Mouse (Mus musculus): ENCODE results near the gene Ctdsp1.

Gene Ctdsp1

GRCm38 (mm10) chr1:74390924-74391748 lies at the start of gene Ctdsp1:
TSS of gene Ctdsp1 (plus strand) at chr1:74391509.
- peak; percentile 87 for DNase-seq (ENCODE audit: low read depth, low spot score)

- DNase-seq (ENCODE audit: low read depth, low spot score) = no peak
Observed at GRCm38 (mm10) chr1:74341898-74342297, 49.4 kb upstream of the Ctdsp1 start.

DNA sequence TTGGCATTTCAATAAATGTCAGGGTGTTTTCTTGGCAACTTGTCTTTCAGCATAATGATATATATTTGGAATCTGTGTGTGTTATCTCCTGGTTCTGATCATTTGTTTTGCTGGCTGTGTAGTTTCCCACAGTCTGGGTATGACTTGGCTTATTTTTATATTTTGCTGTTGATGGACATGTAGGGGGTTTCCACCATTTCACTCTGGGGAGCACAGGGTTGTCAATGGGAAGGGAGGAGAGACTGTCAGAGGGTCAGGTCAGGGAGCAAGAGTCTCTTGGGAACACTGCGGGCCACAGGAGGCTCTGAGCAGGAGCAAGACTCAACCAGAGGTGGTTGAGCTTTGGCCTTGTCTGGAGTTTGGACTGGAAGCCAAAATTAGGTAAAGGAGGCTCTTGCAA lies 49.0 kb upstream of the Ctdsp1 start:
- DNase-seq (ENCODE audit: low read depth, low spot score) = no peak

GRCm38 (mm10) chr1:74343161-74343560 lies 48.1 kb upstream of the Ctdsp1 start:
- no peak for DNase-seq (ENCODE audit: low read depth, low spot score)

DNA sequence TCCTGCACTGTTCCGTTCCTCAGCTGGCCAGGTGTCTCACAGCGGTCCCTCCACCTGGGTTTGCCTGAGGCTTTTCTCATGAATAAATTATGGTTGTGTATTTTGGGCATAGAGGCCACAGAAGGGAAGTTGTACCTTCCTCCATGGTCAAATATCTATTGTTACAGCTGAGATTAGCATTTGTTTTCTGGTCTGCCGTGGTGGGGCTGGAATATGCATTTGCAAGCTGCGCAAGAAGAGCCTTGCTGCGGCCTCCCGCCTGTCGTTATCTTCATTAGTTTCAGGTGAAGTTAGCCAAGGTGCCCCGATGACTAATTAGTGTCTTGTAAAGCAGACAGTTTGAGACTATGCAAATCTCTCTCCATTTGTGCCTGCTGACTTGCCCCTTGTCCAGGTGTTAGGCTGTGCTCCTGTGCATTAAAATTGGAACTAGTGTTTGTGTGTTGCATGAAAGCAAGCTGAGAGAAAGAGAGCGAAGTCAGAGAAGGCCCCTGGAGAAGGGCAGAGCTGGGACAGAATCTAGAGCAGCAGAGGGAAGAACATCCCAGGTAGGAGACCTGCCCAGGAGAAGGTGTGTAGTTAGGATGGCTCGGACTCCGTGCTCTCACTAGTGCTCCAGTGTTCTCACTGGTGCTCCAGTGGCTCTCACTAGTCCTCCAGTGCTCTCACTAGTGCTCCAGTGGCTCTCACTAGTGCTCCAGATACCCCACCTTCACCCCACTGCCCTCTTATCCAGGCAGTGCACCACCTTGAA lies 47.0 kb upstream of the Ctdsp1 start:
- DNase-seq (ENCODE audit: low read depth, low spot score) = no peak

- DNase-seq (ENCODE audit: low read depth, low spot score) = no peak
Observed at GRCm38 (mm10) chr1:74351185-74351769, 40.0 kb upstream of the Ctdsp1 start.

DNA sequence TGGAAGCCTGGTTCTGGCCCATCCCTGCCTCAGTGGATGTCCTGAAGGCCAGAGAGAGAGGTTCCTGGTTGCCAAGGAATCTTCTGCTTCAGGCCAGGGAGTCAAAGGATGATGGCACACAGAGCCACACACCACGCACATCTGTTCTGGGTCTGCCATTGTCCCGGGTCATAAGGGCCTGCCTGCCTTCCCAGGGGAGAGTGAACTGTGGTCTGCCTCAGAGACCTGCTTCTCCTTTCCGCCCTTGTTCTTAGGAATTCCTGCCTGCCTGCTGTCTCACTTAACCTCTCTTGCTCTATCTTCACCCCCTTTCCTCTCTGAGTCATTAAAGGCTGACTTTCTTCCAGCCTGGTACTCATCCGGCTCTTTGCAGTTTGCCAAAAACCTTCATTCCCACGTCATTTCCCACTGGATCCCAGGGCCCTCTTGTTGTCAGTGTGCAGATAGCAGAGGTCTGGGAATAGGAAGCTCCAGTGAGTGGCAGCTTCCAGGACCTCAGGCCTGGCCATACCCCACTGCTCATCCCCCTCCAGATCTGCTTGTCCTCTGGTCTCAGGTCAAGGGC lies 38.7 kb upstream of the Ctdsp1 start:
- DNase-seq (ENCODE audit: low read depth, low spot score) = no peak

DNA sequence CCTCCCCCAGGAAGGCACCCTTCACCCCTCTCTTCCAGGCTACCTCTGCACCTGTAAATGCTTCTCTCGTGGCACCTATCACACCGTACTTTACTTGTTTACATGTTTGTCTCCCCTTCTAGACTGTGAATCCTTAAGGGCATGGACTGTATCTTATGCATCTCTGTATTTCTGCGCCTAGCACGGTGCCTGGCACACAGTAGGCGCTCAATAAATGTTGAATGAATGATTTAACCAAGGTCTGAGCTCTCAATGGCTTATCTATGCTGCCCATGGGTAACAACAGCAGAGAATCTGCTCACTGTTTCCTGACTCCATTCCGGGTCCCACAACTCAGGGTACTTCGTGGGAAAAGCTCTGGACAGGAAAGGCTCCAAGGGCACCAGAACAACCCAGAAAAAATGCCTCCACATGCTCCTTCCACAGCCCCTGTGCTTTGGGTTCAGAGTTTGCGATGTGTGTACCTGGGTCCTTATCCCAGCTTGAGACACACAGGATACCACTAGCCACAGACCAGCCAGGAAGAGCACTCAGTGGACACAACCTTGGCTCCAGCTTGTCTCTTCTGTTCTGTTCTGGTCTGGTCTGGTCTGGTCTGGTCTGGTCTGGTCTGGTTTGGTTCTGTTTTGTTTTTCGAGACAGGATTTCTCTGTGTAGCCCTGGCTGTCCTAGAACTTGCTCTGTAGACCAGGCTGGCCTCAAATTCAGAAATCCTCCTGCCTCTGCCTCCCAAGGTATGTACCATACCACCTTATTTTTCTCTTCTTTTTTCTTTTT lies 37.7 kb upstream of the Ctdsp1 start:
- no peak for DNase-seq (ENCODE audit: low read depth, low spot score)

- no peak for DNase-seq (ENCODE audit: low read depth, low spot score)
Observed at GRCm38 (mm10) chr1:74357531-74357930, 33.8 kb upstream of the Ctdsp1 start.

- no peak for DNase-seq (ENCODE audit: low read depth, low spot score)
Observed at GRCm38 (mm10) chr1:74359952-74360517, 31.3 kb upstream of the Ctdsp1 start.

- DNase-seq (ENCODE audit: low read depth, low spot score) = peak; percentile 90
Observed at GRCm38 (mm10) chr1:74361812-74362211, 29.5 kb upstream of the Ctdsp1 start, which contains the start of gene Catip. TSS of gene Catip (plus strand) at chr1:74362108.

DNA sequence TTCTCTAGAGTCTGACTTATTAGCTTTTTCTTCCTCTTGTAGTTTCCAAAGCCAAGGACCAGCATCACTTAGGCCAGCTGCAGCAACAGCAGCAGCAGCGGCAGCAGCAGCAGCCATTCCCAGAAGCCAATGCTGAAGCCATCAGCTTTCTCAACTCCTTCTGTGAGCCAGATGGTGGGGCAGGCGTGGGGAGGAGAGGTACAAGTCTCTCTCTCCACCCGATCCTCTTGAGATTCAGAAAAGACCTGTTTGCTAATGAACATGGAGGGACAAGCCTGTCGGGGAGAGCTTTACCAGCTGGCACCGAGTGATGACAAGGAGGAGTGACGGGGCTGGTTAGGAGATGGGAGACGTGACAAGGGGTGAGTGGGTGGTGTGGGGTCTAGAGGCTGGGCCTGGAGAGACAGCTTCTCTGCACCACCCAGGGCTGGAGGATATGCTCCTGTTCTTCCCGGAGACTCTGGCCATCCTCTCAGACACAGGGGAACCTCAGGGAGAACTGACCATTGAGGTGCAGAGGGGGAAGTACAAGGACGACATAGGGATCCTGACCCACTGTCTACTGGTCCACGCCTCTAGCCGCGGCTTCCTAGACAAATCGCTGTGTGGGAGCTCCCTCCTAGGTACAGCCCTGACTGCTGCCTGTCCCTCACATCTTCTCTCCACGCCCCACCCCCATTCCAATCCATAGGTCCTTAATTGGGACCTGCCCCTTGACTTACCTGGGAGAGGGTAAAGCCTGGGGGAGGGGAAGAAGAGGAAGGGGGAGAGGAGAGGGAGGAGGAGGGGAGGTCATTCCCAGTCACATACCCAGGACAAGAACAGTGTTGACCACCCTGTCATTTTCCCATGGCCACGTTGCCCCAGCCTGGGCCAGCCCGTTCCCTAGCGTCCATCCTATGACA lies 28.7 kb upstream of the Ctdsp1 start:
- DNase-seq (ENCODE audit: low read depth, low spot score) = no peak

DNA sequence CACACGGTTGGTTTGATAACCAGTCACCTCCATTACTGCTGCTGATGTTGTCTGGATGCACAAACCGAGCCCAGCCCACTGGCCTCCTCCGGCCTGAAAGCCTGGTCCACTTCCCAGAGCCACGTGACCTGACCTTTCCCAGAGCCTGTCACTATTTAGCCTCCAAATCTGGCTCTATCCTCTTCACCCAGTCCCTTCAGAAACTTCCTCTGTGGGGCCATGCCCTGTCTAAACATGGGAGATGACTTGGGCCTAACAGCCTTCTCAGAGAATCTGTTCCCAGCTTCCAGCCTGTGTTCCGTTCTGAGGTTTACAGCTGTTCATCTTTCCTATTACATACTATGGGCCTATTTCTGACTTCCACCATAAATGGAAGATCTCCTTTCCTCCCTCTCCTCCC lies 27.9 kb upstream of the Ctdsp1 start:
- DNase-seq (ENCODE audit: low read depth, low spot score) = no peak

- DNase-seq (ENCODE audit: low read depth, low spot score) = no peak
Observed at GRCm38 (mm10) chr1:74364270-74364669, 27.0 kb upstream of the Ctdsp1 start.

- no peak for DNase-seq (ENCODE audit: low read depth, low spot score)
Observed at GRCm38 (mm10) chr1:74367886-74368645, 23.2 kb upstream of the Ctdsp1 start.

- DNase-seq (ENCODE audit: low read depth, low spot score) = no peak
Observed at GRCm38 (mm10) chr1:74370040-74370439, 21.3 kb upstream of the Ctdsp1 start.

DNA sequence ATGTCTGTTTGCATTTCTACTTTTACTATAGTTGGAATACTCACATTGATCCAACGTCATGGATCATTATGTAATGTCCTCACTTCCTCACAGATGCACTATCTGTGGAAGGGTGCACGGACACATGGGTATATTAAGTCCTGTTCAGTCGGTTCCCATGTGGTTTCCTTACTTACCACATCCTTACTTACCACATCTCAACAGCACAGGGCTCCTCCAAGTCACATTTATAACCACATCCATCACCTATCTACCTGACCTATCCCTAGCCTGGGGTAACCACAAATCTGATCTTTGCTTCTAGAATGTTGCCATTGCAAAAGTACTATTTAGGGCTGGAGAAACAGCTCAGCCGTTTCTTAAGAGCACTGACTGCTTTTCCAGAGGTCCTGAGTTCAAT lies 17.9 kb upstream of the Ctdsp1 start:
- DNase-seq (ENCODE audit: low read depth, low spot score) = no peak

DNA sequence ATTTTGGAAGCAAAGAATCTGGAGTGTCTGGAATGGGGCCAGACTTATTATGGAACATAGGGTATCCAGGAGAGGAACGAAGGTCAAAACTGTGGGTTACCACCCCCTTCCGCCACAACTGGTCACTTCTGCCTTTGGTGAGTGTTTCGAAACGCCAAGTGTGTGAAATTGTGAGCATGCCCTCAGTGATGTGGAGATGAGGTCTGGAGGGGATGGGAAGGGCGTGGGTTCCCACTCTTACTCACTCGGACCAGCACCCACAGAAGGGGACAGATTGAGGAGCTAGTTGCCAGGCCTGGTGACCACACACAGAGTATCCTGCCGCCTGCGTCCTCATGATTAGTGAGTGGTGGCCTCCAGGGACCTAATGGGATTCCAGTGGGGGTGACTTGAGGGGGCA lies 16.3 kb upstream of the Ctdsp1 start, which contains the start of gene Slc11a1:
Slc11a1 (plus strand) TSS at position 216 of the 400 bp plus-strand sequence.
- DNase-seq (ENCODE audit: low read depth, low spot score) = no peak

DNA sequence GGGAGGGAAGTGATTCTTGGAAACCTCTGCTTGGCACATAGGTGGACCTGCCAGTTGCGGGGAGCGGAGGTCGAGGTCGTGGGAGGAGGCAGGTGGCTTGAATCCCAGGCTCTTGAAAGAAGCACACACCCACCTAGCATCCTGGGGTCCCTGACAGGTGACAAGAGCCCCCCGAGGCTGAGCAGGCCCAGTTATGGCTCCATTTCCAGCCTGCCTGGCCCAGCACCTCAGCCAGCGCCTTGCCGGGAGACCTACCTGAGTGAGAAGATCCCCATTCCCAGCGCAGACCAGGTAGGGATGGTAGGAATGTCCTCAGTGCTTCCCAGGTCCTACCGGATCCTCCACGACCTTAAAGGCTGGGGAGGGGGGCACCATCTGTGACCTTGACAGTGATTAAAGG lies 15.7 kb upstream of the Ctdsp1 start:
- DNase-seq (ENCODE audit: low read depth, low spot score) = no peak

All from telencephalon, adult 2 months (tissue).